Mouse (Mus musculus): ENCODE measurements at regions not wholly inside any gene's neighbourhood (a gene's known extent, or its start where the extent isn't known, plus 50 kb on each side); places are given as distances from the start of the nearest gene placed in this dataset.

GRCm38 (mm10) chr4:45713046-45713706 is 85.6 kb upstream of the Aldh1b1 start:
- DNase-seq (ENCODE audit: low spot score in 2 of 2): no peak

GRCm38 (mm10) chr4:45703997-45704396 is 94.8 kb upstream of the Aldh1b1 start:
- no peak for DNase-seq (ENCODE audit: low spot score in 2 of 2)

GRCm38 (mm10) chr4:45699601-45700000 is 99.2 kb upstream of the Aldh1b1 start:
- peak; percentile 68 to 73 for DNase-seq (ENCODE audit: low spot score in 2 of 2)

GRCm38 (mm10) chr4:45695239-45695638 is 103.6 kb upstream of the Aldh1b1 start:
- DNase-seq (ENCODE audit: low spot score in 2 of 2): no peak

GRCm38 (mm10) chr4:45689991-45690916 is 108.6 kb upstream of the Aldh1b1 start:
- no peak for DNase-seq (ENCODE audit: low spot score in 2 of 2)

- no peak for DNase-seq (ENCODE audit: low spot score in 2 of 2)
Observed at GRCm38 (mm10) chr4:45689572-45689971, 109.2 kb upstream of the Aldh1b1 start.

GRCm38 (mm10) chr4:45688233-45688632 is 110.6 kb upstream of the Aldh1b1 start:
- DNase-seq (ENCODE audit: low spot score in 2 of 2): no peak

- no peak for DNase-seq (ENCODE audit: low spot score in 2 of 2)
Observed at GRCm38 (mm10) chr4:45685031-45685430, 113.8 kb upstream of the Aldh1b1 start.

- no peak for DNase-seq (ENCODE audit: low spot score in 2 of 2)
Observed at GRCm38 (mm10) chr4:45683205-45683604, 115.6 kb upstream of the Aldh1b1 start.

- DNase-seq (ENCODE audit: low spot score in 2 of 2): no peak
Observed at GRCm38 (mm10) chr4:45682746-45683145, 116.1 kb upstream of the Aldh1b1 start.

- DNase-seq (ENCODE audit: low spot score in 2 of 2): no peak
Observed at GRCm38 (mm10) chr4:45676137-45676536, 122.7 kb upstream of the Aldh1b1 start.

GRCm38 (mm10) chr4:45674291-45674690 is 124.5 kb upstream of the Aldh1b1 start:
- no peak for DNase-seq (ENCODE audit: low spot score in 2 of 2)

GRCm38 (mm10) chr4:45673081-45673819 is 125.6 kb upstream of the Aldh1b1 start:
- DNase-seq (ENCODE audit: low spot score in 2 of 2): peak; percentile 26 to 34

- no peak for DNase-seq (ENCODE audit: low spot score in 2 of 2)
Observed at GRCm38 (mm10) chr4:45672262-45673076, 126.4 kb upstream of the Aldh1b1 start.

- DNase-seq (ENCODE audit: low spot score in 2 of 2): no peak
Observed at GRCm38 (mm10) chr4:45664372-45664771, 132.1 kb upstream of the Shb start.

GRCm38 (mm10) chr4:45657350-45657978 is 125.2 kb upstream of the Shb start:
- DNase-seq (ENCODE audit: low spot score in 2 of 2): no peak

- no peak for DNase-seq (ENCODE audit: low spot score in 2 of 2)
Observed at GRCm38 (mm10) chr4:45655780-45656179, 123.5 kb upstream of the Shb start.

GRCm38 (mm10) chr4:45654804-45655155 is 122.5 kb upstream of the Shb start:
- DNase-seq (ENCODE audit: low spot score in 2 of 2): no peak

GRCm38 (mm10) chr4:45654019-45654803 is 121.9 kb upstream of the Shb start:
- no peak for DNase-seq (ENCODE audit: low spot score in 2 of 2)

GRCm38 (mm10) chr4:45648884-45649577 is 116.8 kb upstream of the Shb start:
- DNase-seq (ENCODE audit: low spot score in 2 of 2): no peak
